Mouse (Mus musculus) limb, embryonic 13.5 days (tissue): ENCODE data around the gene Nup153. TPM values are rescaled to one million over a fixed set of nuclear protein-coding genes. Genes with fewer than 3 reads are reported as not detected.

Experiments used
- ATAC-seq: fragments of 200-750 bp; cut with Nextera tagmentation; 2 replicates; pipeline ENCODE4 v1.8.0; 2017; ENCODE audit warnings: low read depth, moderate number of reproducible peaks, moderate TSS enrichment; ENCODE audit not compliant: low FRiP score
- H3K27ac ChIP-seq: fragments of 300-500 bp; sonication (generic); 2 replicates; pipeline ENCODE4 v1.5.1; 2015; ENCODE audit warnings: inconsistent platforms, mild to moderate bottlenecking, moderate library complexity
- H3K27me3 ChIP-seq: fragments of 300-500 bp; sonication (generic); 2 replicates; pipeline ENCODE4 v1.6.1; 2015; ENCODE audit warnings: mild to moderate bottlenecking, inconsistent platforms
- H3K36me3 ChIP-seq: fragments of 300-500 bp; sonication (generic); 2 replicates; pipeline ENCODE4 v1.6.1; 2015; ENCODE audit warnings: inconsistent platforms, mild to moderate bottlenecking, moderate library complexity
- H3K4me1 ChIP-seq: fragments of 300-500 bp; sonication (generic); 2 replicates; pipeline ENCODE4 v1.6.1; 2015; ENCODE audit warnings: inconsistent platforms
- H3K4me2 ChIP-seq: fragments of 300-500 bp; sonication (generic); replicated peaks from 2 replicates; pipeline ENCODE4 v1.6.1; 2015; ENCODE audit warnings: inconsistent platforms, mild to moderate bottlenecking, moderate library complexity
- H3K4me3 ChIP-seq: fragments of 300-500 bp; sonication (generic); 2 replicates; pipeline ENCODE4 v1.5.1; 2015; ENCODE audit warnings: moderate library complexity, mild to moderate bottlenecking, inconsistent platforms
- H3K9ac ChIP-seq: fragments of 300-500 bp; sonication (generic); 2 replicates; pipeline ENCODE4 v1.6.1; 2015; ENCODE audit warnings: mild to moderate bottlenecking, inconsistent platforms
- H3K9me3 ChIP-seq: fragments of 300-500 bp; sonication (generic); 2 replicates; pipeline ENCODE4 v1.6.1; 2016; ENCODE audit warnings: inconsistent platforms
- WGBS: fragments of 180-500 bp; shearing (Covaris S2); methylation state at CpG from one replicate; pipeline ENCODE4 v1.1.7; 2015; 5-methylcytosine and 5-hydroxymethylcytosine counted together
- polyA plus RNA-seq: library from polyadenylated mRNA; unstranded; fragments of >200 nt; fragmentation: Nextera tagmentation; extraction: Ambion mirVana; gene quantifications from 2 replicates; pipeline ENCODE4 v1.2.1, GENCODE M21; 2015

Gene Nup153
- 24.0 and 24.9 TPM in 2 replicates for polyA plus RNA-seq

DNA sequence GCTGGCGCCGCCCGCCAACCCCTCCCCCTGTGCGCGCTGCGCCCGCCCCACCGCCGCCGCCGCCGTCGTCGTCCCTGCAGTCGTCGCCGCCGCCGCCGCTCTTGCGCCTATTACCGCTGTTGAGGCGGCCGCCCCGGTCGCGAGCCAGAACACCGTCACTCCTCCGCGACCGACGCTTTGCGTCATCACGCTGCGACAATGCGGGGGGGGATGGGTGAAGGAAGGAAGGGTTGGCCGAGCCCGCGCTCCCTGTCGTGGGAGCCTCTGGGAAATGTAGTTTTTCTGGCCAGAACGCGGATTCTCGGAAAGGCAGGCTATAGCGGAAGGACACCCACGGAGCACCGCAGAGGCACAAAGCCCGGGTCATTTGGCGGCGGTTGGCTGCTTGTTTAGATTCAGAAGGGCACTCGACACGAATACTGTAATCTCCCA is at the start of gene Nup153:
Gene Nup153 (minus strand): TSS at position 104 of the 432 bp plus-strand sequence.
- peak within 1 kb of the TSS; percentile 99 for H3K4me3 ChIP-seq
- peak within 1 kb of the TSS; percentile 91 for H3K9ac ChIP-seq
- peaks cover 15% of the 10 kb centered on the region for H3K4me1 ChIP-seq
- no peaks in the 10 kb centered on the region for H3K27me3 ChIP-seq
- under 1% methylated on average over 40 of the region's 51 CpGs for WGBS
- peak within 1 kb of the TSS; percentile 92 for H3K27ac ChIP-seq
- no peaks in the 10 kb centered on the region for H3K36me3 ChIP-seq
- no peaks in the 10 kb centered on the region for H3K9me3 ChIP-seq
- ATAC-seq, result peak; percentile 96
- peak within 1 kb of the TSS; percentile 73 for H3K4me2 ChIP-seq

DNA sequence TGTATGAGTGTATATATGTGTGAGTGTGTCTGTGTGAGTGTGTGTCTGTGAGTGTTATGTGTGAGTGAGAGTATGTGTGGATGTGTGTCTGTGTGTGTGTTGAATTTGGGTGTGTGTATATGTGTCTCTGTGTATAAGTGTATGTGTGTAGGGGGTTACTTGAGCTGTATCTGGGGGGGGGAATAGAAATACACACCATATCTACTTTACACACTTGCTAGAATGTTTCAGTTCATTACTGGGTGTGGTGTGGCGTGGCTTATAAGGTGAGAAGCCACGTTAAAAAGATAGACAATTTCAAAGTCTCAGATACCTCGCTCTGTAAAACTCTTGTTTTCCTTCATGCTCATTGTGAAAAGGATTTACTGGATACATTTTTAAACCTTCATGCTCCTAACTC is 49.7 kb upstream of the Nup153 start:
- ATAC-seq, result no peak
- no peaks in the 10 kb centered on the region; the same call in 1 of the 2 replicates for H3K9me3 ChIP-seq
- no peak overlapping the region for H3K4me2 ChIP-seq
- H3K27ac ChIP-seq, result no peak overlapping the region
- H3K9ac ChIP-seq, result no peak overlapping the region
- WGBS, result 88% methylated on average over 3 of the region's 3 CpGs
- H3K27me3 ChIP-seq, result no peaks in the 10 kb centered on the region
- H3K4me1 ChIP-seq, result peaks cover 12% of the 10 kb centered on the region
- peaks cover 53% of the 10 kb centered on the region for H3K36me3 ChIP-seq
- no peak overlapping the region for H3K4me3 ChIP-seq

DNA sequence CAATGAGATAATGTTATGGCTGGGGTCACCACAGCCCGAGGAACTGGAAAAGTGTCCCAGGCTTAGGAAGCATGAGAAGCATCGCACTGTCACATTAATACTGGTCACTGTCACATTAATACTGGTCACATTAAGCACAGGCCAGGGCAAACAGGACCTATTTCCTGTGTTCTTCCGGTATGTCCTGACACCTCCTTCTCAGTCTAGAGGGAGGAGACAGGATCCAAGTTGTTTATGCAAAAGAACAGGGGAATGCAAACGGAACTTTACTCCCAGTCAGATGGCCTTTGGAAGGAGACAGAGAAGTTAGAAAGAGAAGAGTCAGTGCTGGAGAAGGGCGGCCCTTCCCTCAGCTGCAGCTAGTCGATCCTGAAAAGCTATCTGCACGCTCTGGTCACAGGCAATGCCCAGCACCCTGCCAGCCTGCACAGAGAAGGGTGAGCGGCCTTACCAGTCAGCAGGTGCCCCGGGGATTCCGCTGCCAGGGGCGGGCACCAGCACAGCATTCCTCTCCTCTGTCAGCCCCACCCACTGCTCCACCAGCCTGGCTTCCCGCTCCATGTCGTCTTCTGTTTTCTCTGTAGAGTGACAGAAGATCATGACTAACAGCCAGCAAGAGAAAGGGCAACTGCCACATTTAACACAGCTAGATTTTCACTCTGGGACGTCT is 49.0 kb upstream of the Nup153 start:
- H3K27me3 ChIP-seq, result no peaks in the 10 kb centered on the region
- no peaks in the 10 kb centered on the region; the same call in 1 of the 2 replicates for H3K9me3 ChIP-seq
- no peak for ATAC-seq
- peaks cover 12% of the 10 kb centered on the region for H3K4me1 ChIP-seq
- WGBS, result 74% methylated on average over 14 of the region's 14 CpGs
- no peak overlapping the region for H3K4me2 ChIP-seq
- no peak overlapping the region for H3K9ac ChIP-seq
- no peak overlapping the region for H3K27ac ChIP-seq
- H3K36me3 ChIP-seq, result peaks cover 59% of the 10 kb centered on the region
- H3K4me3 ChIP-seq, result no peak overlapping the region

DNA sequence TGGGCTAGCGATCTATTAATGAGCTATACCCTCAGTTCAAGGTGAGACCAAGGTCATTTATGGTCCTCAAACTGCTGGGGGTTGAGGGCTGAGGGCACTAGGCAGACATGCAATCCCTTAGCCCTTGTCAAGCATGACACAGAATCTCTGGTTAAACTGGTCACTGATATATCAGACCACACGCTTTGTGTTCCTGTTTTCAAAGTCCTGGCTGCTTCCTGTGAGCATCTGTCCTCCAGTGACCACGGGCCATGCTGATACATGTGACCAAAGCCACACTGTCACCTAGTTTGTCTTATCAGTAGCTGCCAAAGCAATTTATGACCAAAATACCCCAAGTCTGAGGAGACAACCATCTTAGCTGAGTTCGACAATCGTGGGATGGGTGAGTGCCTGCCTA is 47.3 kb upstream of the Nup153 start:
- Histone ChIP-seq H3K9ac (no peak overlapping the region), H3K27ac (no peak overlapping the region), H3K4me2 (no peak overlapping the region), H3K4me3 (no peak overlapping the region), H3K27me3 (no peaks in the 10 kb centered on the region), H3K9me3 (no peaks in the 10 kb centered on the region; the same call in 1 of the 2 replicates), H3K36me3 (peaks cover 72% of the 10 kb centered on the region), H3K4me1 (peaks cover 7% of the 10 kb centered on the region)
- ATAC-seq, result no peak
- 91% methylated on average over 5 of the region's 5 CpGs for WGBS

DNA sequence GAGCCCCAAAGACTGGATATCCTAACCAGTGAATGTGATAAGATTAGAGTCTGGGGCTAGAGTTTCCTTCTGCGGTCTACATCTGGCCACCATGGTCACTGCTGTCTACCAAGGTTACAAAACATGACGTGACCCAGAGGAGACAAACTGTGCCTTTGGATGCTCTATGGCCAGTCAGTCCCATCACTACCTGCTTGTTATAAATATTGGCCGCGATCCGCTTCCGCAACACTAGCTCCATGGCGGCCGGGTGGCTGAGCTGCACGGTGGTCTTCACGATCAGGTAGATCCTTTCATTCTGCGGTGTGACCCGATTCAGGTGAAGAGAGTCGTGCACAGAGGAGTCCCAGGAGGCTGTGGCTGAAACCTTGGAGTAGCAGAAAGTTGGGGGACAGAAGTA is 44.8 kb upstream of the Nup153 start:
- Histone ChIP-seq H3K36me3 (peaks cover 83% of the 10 kb centered on the region), H3K9ac (no peak overlapping the region), H3K4me1 (no peaks in the 10 kb centered on the region), H3K27ac (no peak overlapping the region), H3K27me3 (no peaks in the 10 kb centered on the region), H3K4me2 (no peak overlapping the region), H3K4me3 (no peak overlapping the region), H3K9me3 (no peaks in the 10 kb centered on the region; the same call in 1 of the 2 replicates)
- ATAC-seq, result no peak
- WGBS, result 95% methylated on average over 13 of the region's 13 CpGs

DNA sequence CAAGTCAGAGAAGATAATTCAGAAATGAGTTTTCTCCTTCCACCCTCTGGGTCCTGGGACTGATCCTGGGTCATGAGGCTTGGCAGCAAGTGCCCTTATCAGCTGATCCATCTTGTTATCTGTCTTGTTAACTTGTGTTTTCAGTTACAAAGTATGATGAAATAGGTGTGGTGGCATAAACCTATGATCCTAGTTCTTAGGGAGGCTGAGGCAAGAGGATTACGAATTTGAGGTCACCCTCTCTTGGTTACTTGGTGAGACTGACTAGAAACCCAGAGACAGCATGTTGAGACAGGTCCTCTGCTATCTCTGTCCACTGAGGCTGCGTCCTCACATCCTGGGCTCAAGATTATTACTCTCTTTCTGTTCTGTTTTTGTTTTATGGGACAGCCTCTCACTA is 37.6 kb upstream of the Nup153 start:
- H3K4me3 ChIP-seq, result no peak overlapping the region
- H3K27me3 ChIP-seq, result no peaks in the 10 kb centered on the region
- no peak overlapping the region for H3K9ac ChIP-seq
- 0 out of 2 replicates have a peak, but pooled peaks cover 5% of the 10 kb centered on the region for H3K4me1 ChIP-seq
- peaks cover 79% of the 10 kb centered on the region for H3K36me3 ChIP-seq
- H3K9me3 ChIP-seq, result no peaks in the 10 kb centered on the region
- no peak for ATAC-seq
- 88% methylated on average over 2 of the region's 2 CpGs for WGBS
- H3K27ac ChIP-seq, result no peak overlapping the region
- H3K4me2 ChIP-seq, result no peak overlapping the region

DNA sequence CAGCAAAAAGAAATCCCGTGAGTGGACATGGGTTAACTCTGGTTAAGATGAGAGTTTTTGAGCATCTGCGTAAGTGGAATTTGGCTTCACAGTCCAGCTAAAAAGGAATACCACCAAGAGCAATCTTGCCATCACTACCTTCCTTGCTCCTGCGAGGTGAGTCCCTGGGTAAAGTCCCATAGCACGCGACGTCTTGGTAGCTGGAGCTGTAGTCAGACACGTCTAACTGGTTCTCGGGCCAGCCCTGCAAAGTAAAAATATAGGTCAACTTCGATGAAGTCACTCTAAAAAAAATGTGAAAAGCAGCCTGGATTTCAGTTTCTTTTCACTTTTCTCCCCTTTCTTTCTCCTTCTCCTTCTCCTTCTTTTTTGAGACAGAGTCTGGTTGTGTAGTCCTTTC is 35.5 kb upstream of the Nup153 start:
- Histone ChIP-seq H3K27me3 (no peaks in the 10 kb centered on the region), H3K9me3 (no peaks in the 10 kb centered on the region), H3K4me3 (no peak overlapping the region), H3K36me3 (peaks cover 80% of the 10 kb centered on the region), H3K27ac (no peak overlapping the region), H3K9ac (no peak overlapping the region), H3K4me1 (0 out of 2 replicates have a peak, but pooled peaks cover 5% of the 10 kb centered on the region), H3K4me2 (no peak overlapping the region)
- no peak for ATAC-seq
- 89% methylated on average over 9 of the region's 9 CpGs for WGBS

DNA sequence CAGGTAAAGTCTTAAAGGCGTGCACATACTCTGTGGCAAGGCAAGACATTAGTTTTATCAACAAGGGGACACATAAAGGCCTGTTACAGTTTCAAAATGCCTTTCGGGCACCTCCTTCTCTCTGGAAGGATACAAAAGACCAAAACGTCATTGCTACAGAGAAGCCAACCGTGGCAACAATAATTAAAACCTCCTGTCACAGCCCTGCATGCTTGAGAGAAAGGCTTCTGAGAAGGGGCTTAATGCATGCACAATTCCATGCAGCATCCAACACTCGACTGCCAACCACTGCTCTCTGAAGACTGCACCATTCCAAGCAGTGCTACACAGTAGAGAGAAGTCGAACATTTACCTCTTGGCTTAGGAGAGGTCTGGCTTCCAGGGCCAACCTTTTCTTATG is 33.2 kb upstream of the Nup153 start:
- Histone ChIP-seq H3K9me3 (no peaks in the 10 kb centered on the region), H3K4me2 (no peak overlapping the region), H3K4me3 (no peak overlapping the region), H3K27ac (no peak overlapping the region), H3K4me1 (0 out of 2 replicates have a peak, but pooled peaks cover 5% of the 10 kb centered on the region), H3K27me3 (no peaks in the 10 kb centered on the region), H3K36me3 (peaks cover 76% of the 10 kb centered on the region), H3K9ac (no peak overlapping the region)
- no peak for ATAC-seq
- 48% methylated on average over 6 of the region's 6 CpGs for WGBS

DNA sequence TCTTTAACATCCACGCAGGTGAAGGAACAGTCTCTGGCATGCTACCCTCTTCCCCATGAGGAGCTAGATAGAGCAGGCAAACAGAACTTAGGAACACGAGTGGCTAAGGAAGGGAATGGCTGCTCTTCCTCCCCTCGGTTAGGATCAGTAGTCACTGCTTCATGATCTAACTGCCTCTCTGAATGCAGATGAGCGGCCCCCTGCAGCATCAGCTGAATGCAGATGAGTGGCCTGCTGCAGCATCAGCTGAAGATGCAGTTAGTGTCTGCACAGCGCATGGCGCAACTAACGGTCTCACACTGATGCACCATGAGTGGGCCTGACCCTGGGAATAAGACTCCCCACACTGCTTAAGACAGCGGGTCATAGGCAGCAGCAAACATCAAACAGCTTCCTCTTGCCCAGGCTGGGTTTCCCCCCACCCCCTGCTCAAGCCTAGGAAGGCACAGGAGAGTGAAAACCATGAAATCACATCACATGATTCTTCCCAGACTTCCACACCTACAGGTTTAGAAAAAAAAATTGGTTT is 31.6 kb upstream of the Nup153 start:
- peaks cover 72% of the 10 kb centered on the region for H3K36me3 ChIP-seq
- whole genome bisulfite sequencing, result 79% methylated on average over 8 of the region's 8 CpGs
- no peak overlapping the region for H3K4me2 ChIP-seq

DNA sequence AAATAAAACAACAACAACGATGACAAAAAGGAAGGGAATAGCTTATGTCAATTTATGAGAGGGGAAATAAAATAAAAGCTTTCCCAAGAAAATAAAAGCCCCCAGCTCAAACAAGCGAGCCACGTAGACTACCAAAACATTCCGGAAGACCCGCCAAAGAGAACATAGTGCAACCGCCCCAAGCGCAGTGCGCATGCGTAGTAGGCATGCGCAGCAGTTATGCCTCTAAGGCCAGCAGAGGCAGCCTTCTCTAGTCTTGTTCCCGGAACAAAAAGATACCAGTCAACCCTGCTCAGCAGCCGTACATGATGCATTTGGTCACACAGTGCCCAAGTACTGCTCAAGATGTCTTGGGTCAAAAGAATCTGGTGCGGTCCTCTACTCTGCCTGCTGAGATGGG is 30.9 kb upstream of the Nup153 start:
- 92% methylated on average over 13 of the region's 13 CpGs for WGBS
- H3K4me1 ChIP-seq, result 0 out of 2 replicates have a peak, but pooled peaks cover 5% of the 10 kb centered on the region
- no peak for ATAC-seq
- no peaks in the 10 kb centered on the region for H3K27me3 ChIP-seq
- H3K4me3 ChIP-seq, result no peak overlapping the region
- H3K4me2 ChIP-seq, result no peak overlapping the region
- no peaks in the 10 kb centered on the region for H3K9me3 ChIP-seq
- H3K9ac ChIP-seq, result no peak overlapping the region
- H3K27ac ChIP-seq, result no peak overlapping the region
- peaks cover 67% of the 10 kb centered on the region for H3K36me3 ChIP-seq

More for the DNA sequence above, 31.6 kb upstream of the Nup153 start:
- Histone ChIP-seq H3K4me1 (0 out of 2 replicates have a peak, but pooled peaks cover 5% of the 10 kb centered on the region), H3K9me3 (no peaks in the 10 kb centered on the region), H3K27me3 (no peaks in the 10 kb centered on the region), H3K9ac (no peak overlapping the region), H3K4me3 (no peak overlapping the region), H3K27ac (no peak overlapping the region)
- no peak for ATAC-seq

DNA sequence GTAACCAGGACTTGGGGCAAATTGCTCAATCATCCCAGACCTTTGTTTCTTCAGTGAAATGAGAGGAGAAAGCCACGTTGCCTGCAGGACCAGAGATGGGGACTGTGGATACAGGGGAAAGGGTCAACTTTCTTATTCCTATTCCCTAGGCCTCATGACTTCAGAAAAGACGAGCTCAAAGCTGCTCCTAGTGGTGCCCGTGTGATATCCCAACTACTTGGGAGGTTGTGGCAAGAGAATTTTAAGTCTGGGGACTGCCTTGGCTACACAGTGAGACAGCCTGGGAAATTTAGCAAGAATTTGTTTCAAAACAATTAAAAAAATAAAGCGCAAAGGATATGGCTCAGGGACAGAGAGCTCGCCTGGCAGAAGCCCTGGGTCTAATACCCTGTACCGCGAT is 30.2 kb upstream of the Nup153 start:
- Histone ChIP-seq H3K27me3 (no peaks in the 10 kb centered on the region), H3K36me3 (peaks cover 64% of the 10 kb centered on the region)
- no peak for ATAC-seq

DNA sequence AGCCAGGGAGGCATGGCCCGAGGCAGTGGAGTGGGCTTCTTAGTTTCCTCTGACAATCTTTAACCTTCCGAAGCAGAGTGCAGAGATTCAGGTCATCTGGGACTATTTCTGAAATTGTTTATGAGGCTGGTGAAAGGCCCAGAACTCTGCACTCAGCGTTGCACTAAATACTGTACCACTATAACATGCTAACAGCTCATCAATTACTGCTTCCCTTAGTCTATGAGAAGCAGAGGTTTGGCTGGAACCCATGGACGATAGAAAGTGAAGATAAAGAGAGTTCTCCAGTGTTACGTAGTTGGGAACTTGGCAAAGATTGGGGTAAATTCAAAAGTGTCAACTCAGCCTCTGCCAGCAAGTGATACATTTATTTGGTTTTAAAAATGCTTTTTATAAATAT is 25.6 kb upstream of the Nup153 start:
- WGBS, result 75% methylated on average over 5 of the region's 5 CpGs
- Histone ChIP-seq H3K9ac (no peak overlapping the region), H3K27me3 (no peaks in the 10 kb centered on the region), H3K9me3 (no peaks in the 10 kb centered on the region), H3K36me3 (peaks cover 62% of the 10 kb centered on the region), H3K27ac (no peak overlapping the region), H3K4me1 (no peaks in the 10 kb centered on the region), H3K4me2 (no peak overlapping the region), H3K4me3 (no peak overlapping the region)
- no peak for ATAC-seq

More for the DNA sequence above, 30.2 kb upstream of the Nup153 start:
- Histone ChIP-seq H3K4me3 (no peak overlapping the region), H3K27ac (no peak overlapping the region), H3K4me2 (no peak overlapping the region), H3K9me3 (no peaks in the 10 kb centered on the region), H3K4me1 (0 out of 2 replicates have a peak, but pooled peaks cover 5% of the 10 kb centered on the region), H3K9ac (no peak overlapping the region)
- WGBS, result 88% methylated on average over 7 of the region's 7 CpGs
